Mouse (Mus musculus): Measurements from ENCODE around the gene Immp1l. TPM values are rescaled to one million over a fixed set of nuclear protein-coding genes. Genes with fewer than 3 reads are reported as not detected.
A peak's percentile ranks its signal among the peaks of the same experiment; 100 is the strongest.

Immp1l gene
- 10 to 100 TPM; 26.7 to 30.3 TPM for total RNA-seq (2021)
- long read RNA-seq, experiment 1, transcript Immp1l-201 (7 exons, 955 nt), result major isoform, 34 of 49 reads
- long read RNA-seq, experiment 1, partial matches to known transcripts, result 4 of 49 reads
- long read RNA-seq, experiment 1, other reads (novel, unspliced or antisense), result 11 of 49 reads
- long read RNA-seq, experiment 2, transcript Immp1l-201 (7 exons, 955 nt), result major isoform, 37 of 43 reads
- long read RNA-seq, experiment 2, partial matches to known transcripts, result 1 of 43 reads
- long read RNA-seq, experiment 2, other reads (novel, unspliced or antisense), result 5 of 43 reads

- peak; percentile 97 to 98 for DNase-seq (ENCODE audit: low spot score in 2 of 2)
Observed at GRCm38 (mm10) chr2:105903896-105904756, at the start of gene Immp1l, which contains the start of gene Elp4. TSS of gene Immp1l (plus strand) at chr2:105904638. TSS of gene Elp4 (minus strand) at chr2:105904564.

DNA sequence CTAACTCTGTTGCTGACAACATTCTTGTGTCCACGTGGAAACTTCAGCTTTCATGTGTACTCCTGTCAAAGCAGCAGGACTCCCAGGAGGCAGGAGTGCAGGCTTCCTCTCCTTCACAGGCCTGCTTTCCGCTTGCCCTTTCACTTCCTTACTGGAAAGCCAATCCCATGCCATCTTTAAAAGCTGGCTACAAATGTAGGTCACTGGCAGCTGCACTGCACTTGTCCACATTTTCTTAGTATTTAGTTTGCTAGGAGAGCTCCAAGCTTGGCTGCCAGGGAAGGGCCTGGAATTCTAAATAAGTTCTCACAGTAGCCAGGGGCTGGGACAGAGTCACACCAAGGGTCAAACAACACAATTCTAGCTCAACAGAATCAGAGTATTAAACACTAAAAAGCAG, 49.7 kb upstream of the Immp1l start:
- peak; percentile 2 to 10 for DNase-seq (ENCODE audit: low spot score in 2 of 2)

GRCm38 (mm10) chr2:105873403-105873802, 31.0 kb upstream of the Immp1l start:
- no peak for DNase-seq (ENCODE audit: low spot score in 2 of 2)

GRCm38 (mm10) chr2:105890816-105891215, 13.6 kb upstream of the Immp1l start:
- DNase-seq (ENCODE audit: low spot score in 2 of 2), result no peak

GRCm38 (mm10) chr2:105904757-105905146, 314 bp downstream of the Immp1l start:
- DNase-seq (ENCODE audit: low spot score in 2 of 2), result no peak

GRCm38 (mm10) chr2:105908351-105908750, 3.9 kb downstream of the Immp1l start:
- DNase-seq (ENCODE audit: low spot score in 2 of 2), result no peak

- DNase-seq (ENCODE audit: low spot score in 2 of 2), result no peak
Observed at GRCm38 (mm10) chr2:105910611-105911010, 6.2 kb downstream of the Immp1l start.

GRCm38 (mm10) chr2:105913655-105914366, 9.4 kb downstream of the Immp1l start:
- DNase-seq (ENCODE audit: low spot score in 2 of 2), result no peak

- no peak for DNase-seq (ENCODE audit: low spot score in 2 of 2)
Observed at GRCm38 (mm10) chr2:105916671-105917070, 12.2 kb downstream of the Immp1l start.

DNA sequence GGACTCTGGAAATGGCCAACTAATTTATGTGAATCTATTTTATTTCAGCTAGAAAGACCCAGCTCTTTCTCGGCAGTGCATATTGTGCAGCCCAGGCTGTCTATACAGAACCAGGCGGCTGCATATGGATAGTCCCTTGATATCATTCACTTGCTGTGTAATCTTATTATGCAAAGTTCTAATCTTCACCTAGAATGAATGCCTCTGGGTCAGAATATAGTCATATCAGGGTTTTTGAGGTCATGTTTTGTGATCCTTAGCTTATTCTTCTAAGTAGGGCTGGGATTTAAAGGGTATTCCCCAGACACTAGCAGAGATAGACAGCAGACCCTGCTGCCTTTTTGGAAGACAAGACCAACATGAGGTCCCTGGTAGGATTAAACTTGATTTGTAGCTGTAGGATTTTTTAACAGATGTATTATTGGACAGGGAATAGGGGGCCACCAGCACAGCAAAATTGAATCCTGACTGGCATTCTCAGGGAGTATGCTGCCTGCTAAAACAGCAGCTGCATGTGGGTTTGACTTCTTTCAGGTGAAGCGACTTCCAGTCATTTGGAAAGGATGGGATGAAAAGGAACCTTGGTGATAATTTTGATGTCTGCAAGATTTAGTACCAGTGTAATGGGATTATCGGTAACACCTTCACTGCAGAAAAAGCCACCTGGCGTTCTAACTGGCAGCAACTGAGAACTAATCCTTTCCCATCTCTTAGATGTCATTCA, 13.3 kb downstream of the Immp1l start:
- no peak for DNase-seq (ENCODE audit: low spot score in 2 of 2)

DNA sequence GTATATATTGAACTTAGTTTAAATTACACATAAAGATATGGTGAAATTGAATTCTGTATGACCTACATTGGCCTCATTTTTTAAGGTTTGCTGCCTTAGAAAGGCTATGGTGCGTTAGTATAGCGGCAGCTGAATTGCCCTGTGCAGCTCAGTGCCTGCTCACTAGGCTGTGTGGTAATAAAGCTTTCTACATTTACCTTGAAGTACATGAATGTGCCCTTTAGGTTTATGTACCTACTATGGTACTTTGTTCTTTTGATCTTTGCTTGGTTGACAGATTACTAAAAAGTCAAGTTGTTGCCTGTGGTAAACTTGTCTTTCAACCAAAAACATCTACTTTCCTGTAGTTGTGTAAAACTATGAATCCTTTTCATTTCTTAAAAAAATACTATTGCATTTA, 45.7 kb downstream of the Immp1l start:
- no peak for DNase-seq (ENCODE audit: low spot score in 2 of 2)

GRCm38 (mm10) chr2:105951350-105951940, 47.0 kb downstream of the Immp1l start:
- DNase-seq (ENCODE audit: low spot score in 2 of 2), result no peak

DNA sequence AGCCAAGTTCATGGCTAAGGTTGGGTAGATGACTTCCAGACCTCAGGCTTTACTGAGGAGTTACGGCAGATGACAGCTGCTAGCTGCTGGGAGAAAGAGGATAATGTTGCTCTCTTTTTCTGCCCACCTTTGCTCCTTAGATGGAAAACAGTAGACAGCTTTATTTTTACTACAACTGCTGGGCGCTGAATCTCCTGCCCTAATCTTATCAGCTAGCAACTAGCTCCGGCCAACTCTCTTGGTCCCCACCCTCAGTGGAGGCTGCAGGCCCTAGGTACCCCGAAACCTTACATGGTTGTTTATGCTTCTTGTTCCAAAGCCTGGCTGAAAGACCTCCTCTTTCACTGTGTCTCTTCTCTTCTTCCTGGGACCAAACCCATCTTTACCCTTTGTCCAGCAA, 49.4 kb downstream of the Immp1l start:
- no peak for DNase-seq (ENCODE audit: low spot score in 2 of 2)

DNA sequence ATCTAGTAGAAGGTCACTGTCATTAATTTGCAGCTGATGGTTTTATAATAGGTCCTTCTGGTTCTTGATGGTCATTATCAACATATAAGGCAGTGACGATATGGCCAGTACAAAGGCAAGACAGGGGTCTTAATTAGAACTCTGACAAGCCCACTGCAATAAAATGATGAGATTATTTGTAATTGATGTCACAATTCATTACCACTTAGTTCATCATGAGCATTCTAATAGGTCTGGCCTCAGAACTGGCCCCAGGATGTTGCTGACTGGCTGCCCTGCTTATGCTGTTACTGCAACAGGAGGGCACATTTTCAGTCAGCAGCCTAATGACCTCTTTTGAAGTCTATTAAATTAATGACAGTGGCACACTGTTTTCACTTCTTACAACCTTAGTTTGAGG, 59.0 kb downstream of the Immp1l start:
- no peak for DNase-seq (ENCODE audit: low spot score in 2 of 2)

DNA sequence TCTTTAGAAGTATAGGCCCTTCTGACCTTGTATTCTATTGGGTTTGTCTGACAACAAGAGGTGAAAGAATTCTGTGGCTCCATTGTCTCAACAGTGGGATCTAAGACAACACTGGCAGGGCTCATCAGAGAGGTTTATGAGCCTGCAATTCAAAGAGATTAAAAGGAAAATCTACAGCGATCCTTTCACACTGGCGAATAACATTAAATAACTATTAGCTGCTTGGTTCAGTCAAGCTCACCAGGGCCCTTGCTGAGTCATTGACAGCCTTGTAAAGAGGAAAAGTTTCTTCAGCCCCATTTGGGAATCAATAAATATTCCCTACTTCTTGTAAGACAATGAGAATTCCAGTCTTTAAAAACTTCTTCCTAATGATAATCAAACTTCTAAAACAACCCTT, 69.5 kb downstream of the Immp1l start:
- DNase-seq (ENCODE audit: low spot score in 2 of 2), result no peak

- no peak for DNase-seq (ENCODE audit: low spot score in 2 of 2)
Observed at GRCm38 (mm10) chr2:105978065-105978464, 73.6 kb downstream of the Immp1l start.

- DNase-seq (ENCODE audit: low spot score in 2 of 2), result no peak
Observed at GRCm38 (mm10) chr2:105985206-105985605, 80.8 kb downstream of the Immp1l start.

- no peak for DNase-seq (ENCODE audit: low spot score in 2 of 2)
Observed at GRCm38 (mm10) chr2:105987131-105987530, 82.7 kb downstream of the Immp1l start.

DNA sequence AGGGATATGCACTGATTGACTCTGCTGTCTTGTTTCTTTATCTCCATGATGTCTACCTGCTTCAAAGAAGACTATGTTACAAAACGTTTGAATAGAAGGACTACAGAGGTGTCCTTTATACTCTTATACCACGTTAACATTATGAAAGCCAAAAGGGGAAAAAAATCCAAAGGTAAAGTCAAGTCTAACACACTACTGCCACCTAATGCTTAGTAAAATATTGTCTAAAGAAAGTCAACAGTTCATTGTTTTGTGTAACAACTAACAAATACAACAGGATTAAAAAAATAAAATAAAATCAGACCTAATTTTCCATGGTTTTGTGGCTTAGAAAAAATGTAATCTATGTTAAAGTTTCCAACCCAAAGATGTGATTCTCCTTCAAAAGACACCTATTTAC, 83.6 kb downstream of the Immp1l start:
- no peak for DNase-seq (ENCODE audit: low spot score in 2 of 2)

GRCm38 (mm10) chr2:106002835-106003739, 98.6 kb downstream of the Immp1l start, which contains the start of gene Dnajc24:
TSS of gene Dnajc24 (minus strand) at chr2:106003549.
- peak; percentile 90 to 92 for DNase-seq (ENCODE audit: low spot score in 2 of 2)

All from left cerebral cortex, adult 18-20 months (tissue).